ENCODE assay signal across 9 mouse cellular contexts in genomic region chr2:33432877-33433276, GRCm38 (mm10). TPM values are rescaled to one million over a fixed set of nuclear protein-coding genes. Genes with fewer than 3 reads are reported as not detected.
A peak's percentile ranks its signal among the peaks of the same experiment; 100 is the strongest.
DNase-seq lines count a peak whose midpoint lies in the region; ATAC-seq and TF ChIP-seq lines count a peak whose summit lies in the region.
"Had no signal": no experiment of that assay in that cellular context is flagged by ENCODE, and none has a peak within 500 bp of the region (broad histone marks: within the 10 kb centered on the region; RNA-seq: fewer than 3 reads in every experiment).

No protein-coding gene starts in this region.

- H3K36me3 ChIP-seq in ES-Bruce4 (ENCODE audit: control insufficient read depth, insufficient read depth, low read length, poor library complexity, severe bottlenecking), result peaks cover under 1% of the 10 kb centered on the region; the same call in 1 of the 2 replicates
- H3K36me3 ChIP-seq in embryonic facial prominence, embryonic 11.5 days (replicated peaks; ENCODE audit: control insufficient read depth, insufficient read depth, low read depth, low read length), result no peaks in the 10 kb centered on the region
- H3K36me3 ChIP-seq in liver, postnatal 0 days (replicated peaks; ENCODE audit: insufficient read depth, low read length), result no peaks in the 10 kb centered on the region
- H3K36me3 ChIP-seq in splenic B cell, adult 2 months (ENCODE audit: control insufficient read depth, insufficient read depth, low read length, poor library complexity, severe bottlenecking), result no peaks in the 10 kb centered on the region
- H3K36me3 ChIP-seq: neural tube, embryonic 12.5 days had no signal

- peak; percentile 58 for TF ChIP-seq CTCF in ES-Bruce4 (IDR thresholded peaks at IDR 0.05; ENCODE audit: low read depth, low read length)
- peak; percentile 81 for TF ChIP-seq CTCF in liver, postnatal 0 days (IDR thresholded peaks at IDR 0.05; ENCODE audit: low read depth)

- no peaks in the 10 kb centered on the region for H3K9me3 ChIP-seq in ES-Bruce4 (replicated peaks; ENCODE audit: control insufficient read depth, insufficient read depth, low read length, poor library complexity, severe bottlenecking)
- H3K9me3 ChIP-seq in embryonic facial prominence, embryonic 11.5 days (replicated peaks; ENCODE audit: control insufficient read depth, low read length), result no peaks in the 10 kb centered on the region
- no peaks in the 10 kb centered on the region for H3K9me3 ChIP-seq in liver, postnatal 0 days (ENCODE audit: low read length)
- H3K9me3 ChIP-seq: heart, embryonic 13.5 days; neural tube, embryonic 12.5 days had no signal

- H3K27me3 ChIP-seq in ES-Bruce4 (ENCODE audit: control insufficient read depth, insufficient read depth, low read length, poor library complexity, severe bottlenecking), result no peaks in the 10 kb centered on the region
- H3K27me3 ChIP-seq in embryonic facial prominence, embryonic 11.5 days (ENCODE audit: control insufficient read depth, insufficient read depth, low read length), result no peaks in the 10 kb centered on the region
- no peaks in the 10 kb centered on the region for H3K27me3 ChIP-seq in liver, postnatal 0 days (ENCODE audit: insufficient read depth, low read length)
- H3K27me3 ChIP-seq in splenic B cell, adult 2 months (ENCODE audit: control insufficient read depth, insufficient read depth, low read length, poor library complexity, severe bottlenecking), result no peaks in the 10 kb centered on the region
- H3K27me3 ChIP-seq: neural tube, embryonic 12.5 days had no signal

- peaks cover 7% of the 10 kb centered on the region for H3K4me1 ChIP-seq in ES-Bruce4 (ENCODE audit: control insufficient read depth, insufficient read depth, low read length)
- H3K4me1 ChIP-seq in embryonic facial prominence, embryonic 11.5 days (ENCODE audit: control insufficient read depth, insufficient read depth, low read length), result peaks cover 5% of the 10 kb centered on the region; the same call in 1 of the 2 replicates
- peaks cover 19% of the 10 kb centered on the region for H3K4me1 ChIP-seq in liver, postnatal 0 days (ENCODE audit: insufficient read depth)

- peak; percentile 74 for DNase-seq in layer of hippocampus, adult 11-12 months (ENCODE audit: low spot score)
- DNase-seq in layer of hippocampus, postnatal 10 days (ENCODE audit: low spot score in 2 of 2), result no peak
- peak; percentile 78 for DNase-seq in adrenal gland, postnatal 14 days
- peak; percentile 78 for DNase-seq in embryonic facial prominence, embryonic 11.5 days (ENCODE audit: low spot score)
- DNase-seq in liver, postnatal 0 days, result peak; percentile 61
- peak; percentile 80 for DNase-seq in splenic B cell, adult 2 months (ENCODE audit: low read depth, low spot score)

- TF ChIP-seq EP300 in ES-Bruce4 (IDR thresholded peaks at IDR 0.05; ENCODE audit: insufficient read depth, low read depth, low read length), result no peak
- TF ChIP-seq EP300 in liver, postnatal 0 days (IDR thresholded peaks at IDR 0.05; ENCODE audit: low read depth), result no peak

- no peak for TF ChIP-seq POLR2A in ES-Bruce4 (IDR thresholded peaks at IDR 0.05; ENCODE audit: insufficient read depth, low read length)

- H3K27ac ChIP-seq in ES-Bruce4 (ENCODE audit: insufficient read depth, low read length), result no peak overlapping the region
- no peak overlapping the region for H3K27ac ChIP-seq in embryonic facial prominence, embryonic 11.5 days (replicated peaks; ENCODE audit: low read depth, low read length)
- H3K27ac ChIP-seq in liver, postnatal 0 days (ENCODE audit: low read depth), result no peak overlapping the region
- H3K27ac ChIP-seq: heart, embryonic 13.5 days; neural tube, embryonic 12.5 days had no signal

- no peak overlapping the region for H3K4me2 ChIP-seq in embryonic facial prominence, embryonic 11.5 days (ENCODE audit: low read depth, low read length)
- H3K4me2 ChIP-seq in liver, postnatal 0 days (ENCODE audit: low read depth, low read length), result no peak overlapping the region
- H3K4me2 ChIP-seq: heart, embryonic 13.5 days; neural tube, embryonic 12.5 days had no signal

- H3K4me3 ChIP-seq in ES-Bruce4 (ENCODE audit: low read depth, low read length), result no peak overlapping the region
- H3K4me3 ChIP-seq in embryonic facial prominence, embryonic 11.5 days (ENCODE audit: low read depth, low read length), result no peak overlapping the region
- H3K4me3 ChIP-seq in liver, postnatal 0 days (ENCODE audit: low read depth, low read length), result no peak overlapping the region
- H3K4me3 ChIP-seq: heart, embryonic 13.5 days; neural tube, embryonic 12.5 days had no signal

- no peak for ATAC-seq in embryonic facial prominence, embryonic 11.5 days (replicated peaks; ENCODE audit: insufficient number of reproducible peaks, low FRiP score, low TSS enrichment, low read depth)
- ATAC-seq in liver, postnatal 0 days, result no peak

- WGBS in embryonic facial prominence, embryonic 11.5 days, result 65% methylated on average over 5 of the region's 5 CpGs
- 50% methylated on average over 5 of the region's 5 CpGs for WGBS in liver, postnatal 0 days (ENCODE audit: insufficient replicate concordance)

- H3K9ac ChIP-seq in ES-Bruce4 (ENCODE audit: low read depth, poor library complexity, severe bottlenecking), result no peak overlapping the region
- H3K9ac ChIP-seq in embryonic facial prominence, embryonic 11.5 days (replicated peaks; ENCODE audit: low read length), result no peak overlapping the region
- H3K9ac ChIP-seq in liver, postnatal 0 days (replicated peaks), result no peak overlapping the region
- H3K9ac ChIP-seq: heart, embryonic 13.5 days; neural tube, embryonic 12.5 days had no signal

RNA-seq across cellular contexts. Expression of gene Zbtb34, which starts 1.8 kb away (rescaled TPM):
- total RNA-seq in layer of hippocampus, postnatal 10 days (2021), result 10 to 100 TPM; 17.4 to 18.7 TPM
- 20.3 and 21.4 TPM in 2 replicates for polyA plus RNA-seq in ES-Bruce4 (2011; ENCODE audit: insufficient read depth, insufficient read length, low read depth, missing spikeins)
- total RNA-seq in adrenal gland, postnatal 14 days (2021), result 12.7 and 15.1 TPM in 2 replicates
- 7.2 and 7.6 TPM in 2 replicates for polyA plus RNA-seq in embryonic facial prominence, embryonic 11.5 days (2014; fragmentation: Nextera tagmentation; extraction: Ambion mirVana)
- polyA plus RNA-seq in liver, postnatal 0 days (2015; fragmentation: Nextera tagmentation; extraction: Ambion mirVana), result 0.98 and 1.1 TPM in 2 replicates

RNA-seq across cellular contexts. Expression of gene Zbtb43, which starts 35.5 kb away (rescaled TPM):
- total RNA-seq in layer of hippocampus, postnatal 10 days (2021), result 10 to 100 TPM; 24.7 to 25.0 TPM
- polyA plus RNA-seq in ES-Bruce4 (2011; ENCODE audit: insufficient read depth, insufficient read length, low read depth, missing spikeins), result 23.4 and 31.3 TPM in 2 replicates
- 22.1 and 22.2 TPM in 2 replicates for total RNA-seq in adrenal gland, postnatal 14 days (2021)
- polyA plus RNA-seq in embryonic facial prominence, embryonic 11.5 days (2014; fragmentation: Nextera tagmentation; extraction: Ambion mirVana), result 23.7 and 25.5 TPM in 2 replicates
- 6.1 and 8.0 TPM in 2 replicates for polyA plus RNA-seq in liver, postnatal 0 days (2015; fragmentation: Nextera tagmentation; extraction: Ambion mirVana)

Comparison
In these comparisons a context has a peak if more than half of its experiments do, and no peak if none do; other contexts are left out.
1. DNase-seq: peak in layer of hippocampus, adult 11-12 months (single experiment), adrenal gland, postnatal 14 days (single experiment), embryonic facial prominence, embryonic 11.5 days (single experiment), liver, postnatal 0 days (single experiment) and splenic B cell, adult 2 months (single experiment); none in layer of hippocampus, postnatal 10 days (0 of 2).